Mouse (Mus musculus) cerebellum, adult 8-10 months (tissue): ENCODE results near the gene Mgea5.
A peak's percentile ranks its signal among the peaks of the same experiment; 100 is the strongest.
"Not testable (repeated sequence)": the region's sequence is repeated elsewhere in the genome, so short reads cannot be mapped to it uniquely, and the experiment has no call there.

Experiments used
- DNase-seq: peaks from one replicate; pipeline ENCODE4 v3.0.0; 2022

Gene Mgea5

GRCm38 (mm10) chr19:45783181-45783932, at the start of gene Mgea5:
Gene Mgea5, minus strand, starts transcription at chr19:45783837.
- peak; percentile 98 for DNase-seq

GRCm38 (mm10) chr19:45830679-45831078, 47.0 kb upstream of the Mgea5 start:
- no peak for DNase-seq

GRCm38 (mm10) chr19:45827736-45828135, 44.1 kb upstream of the Mgea5 start:
- DNase-seq = no peak

GRCm38 (mm10) chr19:45827125-45827524, 43.5 kb upstream of the Mgea5 start:
- no peak for DNase-seq

- no peak for DNase-seq
Observed at GRCm38 (mm10) chr19:45826146-45826545, 42.5 kb upstream of the Mgea5 start.

- peak; percentile 23 for DNase-seq
Observed at GRCm38 (mm10) chr19:45821832-45822231, 38.2 kb upstream of the Mgea5 start.

GRCm38 (mm10) chr19:45817816-45818490, 34.3 kb upstream of the Mgea5 start:
- no peak for DNase-seq

GRCm38 (mm10) chr19:45816727-45817126, 33.1 kb upstream of the Mgea5 start:
- no peak for DNase-seq

- DNase-seq = no peak
Observed at GRCm38 (mm10) chr19:45815831-45816405, 32.3 kb upstream of the Mgea5 start, which contains the start of gene Kcnip2. Gene Kcnip2, minus strand, starts transcription at chr19:45816061.

GRCm38 (mm10) chr19:45815170-45815569, 31.5 kb upstream of the Mgea5 start:
- no peak for DNase-seq

GRCm38 (mm10) chr19:45813801-45814200, 30.2 kb upstream of the Mgea5 start:
- DNase-seq = no peak

- peak; percentile 85 for DNase-seq
Observed at GRCm38 (mm10) chr19:45813263-45813662, 29.6 kb upstream of the Mgea5 start.

- DNase-seq = no peak
Observed at GRCm38 (mm10) chr19:45812673-45813252, 29.1 kb upstream of the Mgea5 start.

GRCm38 (mm10) chr19:45812115-45812514, 28.5 kb upstream of the Mgea5 start:
- DNase-seq = peak; percentile 21

GRCm38 (mm10) chr19:45811028-45811674, 27.5 kb upstream of the Mgea5 start:
- DNase-seq = no peak

GRCm38 (mm10) chr19:45807732-45808131, 24.1 kb upstream of the Mgea5 start:
- no peak for DNase-seq

- not testable (repeated sequence) for DNase-seq
Observed at GRCm38 (mm10) chr19:45805817-45806216, 22.2 kb upstream of the Mgea5 start.

- no peak for DNase-seq
Observed at GRCm38 (mm10) chr19:45804593-45805368, 21.1 kb upstream of the Mgea5 start.

GRCm38 (mm10) chr19:45803408-45803807, 19.8 kb upstream of the Mgea5 start:
- no peak for DNase-seq

GRCm38 (mm10) chr19:45802702-45803101, 19.1 kb upstream of the Mgea5 start:
- no peak for DNase-seq

- DNase-seq = no peak
Observed at GRCm38 (mm10) chr19:45796879-45797278, 13.2 kb upstream of the Mgea5 start.

- no peak for DNase-seq
Observed at GRCm38 (mm10) chr19:45796061-45796556, 12.5 kb upstream of the Mgea5 start.
